ENCODE assay signal across 9 mouse cellular contexts in genomic region chr4:98511964-98512743, GRCm38 (mm10).
DNase-seq lines count a peak whose midpoint lies in the region; ATAC-seq and TF ChIP-seq lines count a peak whose summit lies in the region.
"Had no signal": no experiment of that assay in that cellular context is flagged by ENCODE, and none has a peak within 500 bp of the region (broad histone marks: within the 10 kb centered on the region; RNA-seq: fewer than 3 reads in every experiment).

No protein-coding gene starts in this region.

- H3K4me1 ChIP-seq in heart, embryonic 16.5 days (ENCODE audit: control insufficient read depth, insufficient read depth, low read length): peaks cover 12% of the 10 kb centered on the region
- no peaks in the 10 kb centered on the region for H3K4me1 ChIP-seq in midbrain, postnatal 0 days (ENCODE audit: insufficient read depth, low read length)
- H3K4me1 ChIP-seq in midbrain, embryonic 16.5 days (ENCODE audit: control insufficient read depth, insufficient read depth, low read length): no peaks in the 10 kb centered on the region
- peaks cover 14% of the 10 kb centered on the region for H3K4me1 ChIP-seq in embryonic fibroblast, embryonic 13.5 days (ENCODE audit: control insufficient read depth, insufficient read depth, low read length)
- no peaks in the 10 kb centered on the region; the same call in 1 of the 2 replicates for H3K4me1 ChIP-seq in stomach, embryonic 14.5 days (ENCODE audit: control insufficient read depth, insufficient read depth, low read length)
- H3K4me1 ChIP-seq: megakaryocyte, embryonic 14.5 days had no signal

- TF ChIP-seq POLR2A in embryonic fibroblast, embryonic 13.5 days (IDR thresholded peaks at IDR 0.05; ENCODE audit: low read depth, low read length): no peak

- H3K27ac ChIP-seq in heart, embryonic 16.5 days (ENCODE audit: low read length): peak overlapping the region; percentile 86
- H3K27ac ChIP-seq in midbrain, postnatal 0 days (ENCODE audit: low read depth, low read length): no peak overlapping the region
- H3K27ac ChIP-seq in midbrain, embryonic 16.5 days (ENCODE audit: low read length): no peak overlapping the region
- H3K27ac ChIP-seq in embryonic fibroblast, embryonic 13.5 days (ENCODE audit: insufficient read depth, low read length): peak overlapping the region; percentile 91
- H3K27ac ChIP-seq in stomach, embryonic 14.5 days (ENCODE audit: low read length): peak overlapping the region; percentile 33; the same call in 1 of the 2 replicates

- peak; percentile 28; the same call in 1 of the 2 replicates for TF ChIP-seq CTCF in midbrain, postnatal 0 days (IDR thresholded peaks at IDR 0.05)
- TF ChIP-seq CTCF in embryonic fibroblast, embryonic 13.5 days (IDR thresholded peaks at IDR 0.05; ENCODE audit: borderline replicate concordance, insufficient read depth, low read length): no peak

- 0 out of 2 replicates have a peak, but pooled peaks cover 5% of the 10 kb centered on the region for H3K36me3 ChIP-seq in heart, embryonic 16.5 days (ENCODE audit: control insufficient read depth, insufficient read depth)
- H3K36me3 ChIP-seq in midbrain, postnatal 0 days (ENCODE audit: insufficient read depth, low read length): no peaks in the 10 kb centered on the region
- H3K36me3 ChIP-seq in midbrain, embryonic 16.5 days (ENCODE audit: control insufficient read depth, insufficient read depth, low read length): 0 out of 2 replicates have a peak, but pooled peaks cover 3% of the 10 kb centered on the region
- peaks cover 2% of the 10 kb centered on the region; the same call in 1 of the 2 replicates for H3K36me3 ChIP-seq in stomach, embryonic 14.5 days (ENCODE audit: control insufficient read depth, insufficient read depth, low read length)

- no peaks in the 10 kb centered on the region for H3K27me3 ChIP-seq in heart, embryonic 16.5 days (ENCODE audit: control insufficient read depth, insufficient read depth, low read length)
- H3K27me3 ChIP-seq in midbrain, postnatal 0 days (ENCODE audit: insufficient read depth, low read length): no peaks in the 10 kb centered on the region
- H3K27me3 ChIP-seq in midbrain, embryonic 16.5 days (ENCODE audit: control insufficient read depth, insufficient read depth, low read depth, low read length): no peaks in the 10 kb centered on the region
- H3K27me3 ChIP-seq in stomach, embryonic 14.5 days (ENCODE audit: control insufficient read depth, insufficient read depth, low read length): no peaks in the 10 kb centered on the region
- H3K27me3 ChIP-seq: megakaryocyte, embryonic 14.5 days had no signal

- no peak for DNase-seq in heart, postnatal 4 days
- DNase-seq in midbrain, postnatal 0 days (ENCODE audit: low spot score): no peak
- DNase-seq in thymus, postnatal 0 days (ENCODE audit: low spot score): no peak
- no peak for DNase-seq in layer of hippocampus, postnatal 10 days (ENCODE audit: low spot score in 2 of 2)

- H3K4me3 ChIP-seq in heart, embryonic 16.5 days (ENCODE audit: low read length): no peak overlapping the region
- no peak overlapping the region for H3K4me3 ChIP-seq in midbrain, postnatal 0 days (ENCODE audit: low read depth, low read length)
- H3K4me3 ChIP-seq in midbrain, embryonic 16.5 days (ENCODE audit: low read depth, low read length): no peak overlapping the region
- no peak overlapping the region for H3K4me3 ChIP-seq in embryonic fibroblast, embryonic 13.5 days (ENCODE audit: insufficient read depth, low read length)
- no peak overlapping the region for H3K4me3 ChIP-seq in stomach, embryonic 14.5 days (ENCODE audit: low read depth, low read length)
- H3K4me3 ChIP-seq: megakaryocyte, embryonic 14.5 days had no signal

- no peak overlapping the region for H3K4me2 ChIP-seq in heart, embryonic 16.5 days (ENCODE audit: low read depth, low read length)
- no peak overlapping the region for H3K4me2 ChIP-seq in midbrain, postnatal 0 days (ENCODE audit: low read depth, low read length, poor library complexity, severe bottlenecking)
- H3K4me2 ChIP-seq in midbrain, embryonic 16.5 days (ENCODE audit: low read length): no peak overlapping the region
- no peak overlapping the region for H3K4me2 ChIP-seq in stomach, embryonic 14.5 days (replicated peaks; ENCODE audit: low read depth, low read length)

- ATAC-seq in heart, embryonic 16.5 days (replicated peaks; ENCODE audit: extremely low read depth, insufficient read depth, low FRiP score): no peak
- ATAC-seq in midbrain, postnatal 0 days (ENCODE audit: low FRiP score): no peak
- ATAC-seq in midbrain, embryonic 16.5 days: no peak
- no peak for ATAC-seq in stomach, embryonic 14.5 days (ENCODE audit: insufficient number of reproducible peaks, insufficient read depth, low FRiP score, low read depth)

- no peak overlapping the region for H3K9ac ChIP-seq in heart, embryonic 16.5 days (ENCODE audit: low read length)
- H3K9ac ChIP-seq in midbrain, postnatal 0 days (replicated peaks; ENCODE audit: low read length, poor library complexity, severe bottlenecking): no peak overlapping the region
- H3K9ac ChIP-seq in midbrain, embryonic 16.5 days (ENCODE audit: low read depth, low read length): no peak overlapping the region
- no peak overlapping the region for H3K9ac ChIP-seq in stomach, embryonic 14.5 days (replicated peaks; ENCODE audit: low read depth, low read length)

- WGBS in heart, embryonic 16.5 days: 76% methylated on average over 10 of the region's 10 CpGs
- WGBS in midbrain, postnatal 0 days: 76% methylated on average over 10 of the region's 10 CpGs
- WGBS in midbrain, embryonic 16.5 days: 79% methylated on average over 10 of the region's 10 CpGs
- WGBS in stomach, embryonic 14.5 days: 79% methylated on average over 10 of the region's 10 CpGs

- no peaks in the 10 kb centered on the region for H3K9me3 ChIP-seq in heart, embryonic 16.5 days (replicated peaks; ENCODE audit: control insufficient read depth, low read length)
- no peaks in the 10 kb centered on the region for H3K9me3 ChIP-seq in midbrain, postnatal 0 days (ENCODE audit: low read length)
- H3K9me3 ChIP-seq in midbrain, embryonic 16.5 days (replicated peaks; ENCODE audit: control insufficient read depth, low read length, poor library complexity, severe bottlenecking): no peaks in the 10 kb centered on the region
- H3K9me3 ChIP-seq in stomach, embryonic 14.5 days (ENCODE audit: control insufficient read depth, low read depth, low read length): no peaks in the 10 kb centered on the region
- H3K9me3 ChIP-seq: megakaryocyte, embryonic 14.5 days had no signal

Comparison
In these comparisons a context has a peak if more than half of its experiments do, and no peak if none do; other contexts are left out.
1. H3K27ac ChIP-seq: peak in heart, embryonic 16.5 days (single experiment), embryonic fibroblast, embryonic 13.5 days (single experiment) and stomach, embryonic 14.5 days (single experiment); none in midbrain, postnatal 0 days (single experiment) and midbrain, embryonic 16.5 days (single experiment).